Mouse (Mus musculus): ENCODE measurements at regions not wholly inside any gene's neighbourhood (a gene's known extent, or its start where the extent isn't known, plus 50 kb on each side); places are given as distances from the start of the nearest gene placed in this dataset.

GRCm38 (mm10) chr7:70575614-70576013 lies 209.1 kb upstream of the Nr2f2 start:
- DNase-seq, result no peak

- no peak for DNase-seq
Measured at GRCm38 (mm10) chr7:70574194-70574593, 207.7 kb upstream of the Nr2f2 start.

GRCm38 (mm10) chr7:70565034-70565433 lies 198.5 kb upstream of the Nr2f2 start:
- DNase-seq, result no peak

GRCm38 (mm10) chr7:70548936-70549450 lies 182.5 kb upstream of the Nr2f2 start:
- peak; percentile 6 for DNase-seq

GRCm38 (mm10) chr7:70541881-70542665 lies 175.5 kb upstream of the Nr2f2 start:
- no peak for DNase-seq

- no peak for DNase-seq
Measured at GRCm38 (mm10) chr7:70539121-70539642, 172.6 kb upstream of the Nr2f2 start.

- no peak for DNase-seq
Measured at GRCm38 (mm10) chr7:70536046-70536445, 169.5 kb upstream of the Nr2f2 start.

GRCm38 (mm10) chr7:70533552-70533951 lies 167.0 kb upstream of the Nr2f2 start:
- no peak for DNase-seq

- DNase-seq, result no peak
Measured at GRCm38 (mm10) chr7:70527921-70528320, 161.4 kb upstream of the Nr2f2 start.

- DNase-seq, result no peak
Measured at GRCm38 (mm10) chr7:70525372-70525771, 158.8 kb upstream of the Nr2f2 start.

- no peak for DNase-seq
Measured at GRCm38 (mm10) chr7:70524744-70525143, 158.2 kb upstream of the Nr2f2 start.

- no peak for DNase-seq
Measured at GRCm38 (mm10) chr7:70524251-70524650, 157.7 kb upstream of the Nr2f2 start.

GRCm38 (mm10) chr7:70516741-70517140 lies 150.2 kb upstream of the Nr2f2 start:
- DNase-seq, result peak; percentile 43

- DNase-seq, result no peak
Measured at GRCm38 (mm10) chr7:70515341-70515851, 148.9 kb upstream of the Nr2f2 start.

- peak; percentile 15 for DNase-seq
Measured at GRCm38 (mm10) chr7:70514666-70515065, 148.1 kb upstream of the Nr2f2 start.

- no peak for DNase-seq
Measured at GRCm38 (mm10) chr7:70512354-70512753, 145.8 kb upstream of the Nr2f2 start.

- DNase-seq, result peak; percentile 71
Measured at GRCm38 (mm10) chr7:70505671-70506181, 139.2 kb upstream of the Nr2f2 start.

GRCm38 (mm10) chr7:70501821-70502220 lies 135.3 kb upstream of the Nr2f2 start:
- DNase-seq, result no peak

- no peak for DNase-seq
Measured at GRCm38 (mm10) chr7:70496541-70497154, 130.1 kb upstream of the Nr2f2 start.

- DNase-seq, result no peak
Measured at GRCm38 (mm10) chr7:70484201-70484600, 117.7 kb upstream of the Nr2f2 start.

GRCm38 (mm10) chr7:70483536-70483935 lies 117.0 kb upstream of the Nr2f2 start:
- no peak for DNase-seq

GRCm38 (mm10) chr7:70481880-70482279 lies 115.3 kb upstream of the Nr2f2 start:
- no peak for DNase-seq

- no peak for DNase-seq
Measured at GRCm38 (mm10) chr7:70472786-70473185, 106.3 kb upstream of the Nr2f2 start.

All from adrenal gland, adult 2 months (tissue).